Mouse (Mus musculus): ENCODE data around the gene Scn1b.

Scn1b gene

DNA sequence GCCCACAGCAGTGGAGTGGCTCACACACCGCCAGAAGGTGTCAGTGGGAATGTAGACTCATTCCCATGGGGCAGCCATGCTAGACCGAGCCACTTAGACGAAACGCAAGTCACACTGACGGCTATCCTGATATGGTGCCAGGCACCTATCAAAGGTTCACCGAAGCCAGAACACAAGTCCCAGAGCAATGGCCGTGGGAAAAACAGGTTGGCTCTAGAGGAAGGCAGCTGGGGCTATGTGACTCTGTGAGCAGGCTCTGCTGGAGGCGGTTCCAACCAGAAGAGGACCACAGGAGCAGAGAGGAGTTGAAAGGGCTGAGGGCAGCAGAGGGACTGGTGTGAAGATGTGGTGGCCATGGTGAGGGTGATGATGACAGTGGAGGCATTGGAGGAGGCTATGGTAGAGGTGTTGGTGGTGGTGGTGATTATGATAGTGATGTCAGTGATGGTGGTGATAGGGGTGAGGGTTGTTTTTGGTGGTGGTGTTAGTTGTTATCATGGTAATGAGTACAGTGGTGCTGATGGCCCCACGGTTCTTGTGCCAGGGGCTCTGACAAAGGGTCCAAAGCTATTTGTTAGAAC lies 40.5 kb downstream of the Scn1b start:
- no peak for DNase-seq (ENCODE audit: low read depth, low spot score)

- no peak for DNase-seq (ENCODE audit: low read depth, low spot score)
These were observed 41.6 kb downstream of the Scn1b start for GRCm38 (mm10) chr7:31085171-31085570.

DNA sequence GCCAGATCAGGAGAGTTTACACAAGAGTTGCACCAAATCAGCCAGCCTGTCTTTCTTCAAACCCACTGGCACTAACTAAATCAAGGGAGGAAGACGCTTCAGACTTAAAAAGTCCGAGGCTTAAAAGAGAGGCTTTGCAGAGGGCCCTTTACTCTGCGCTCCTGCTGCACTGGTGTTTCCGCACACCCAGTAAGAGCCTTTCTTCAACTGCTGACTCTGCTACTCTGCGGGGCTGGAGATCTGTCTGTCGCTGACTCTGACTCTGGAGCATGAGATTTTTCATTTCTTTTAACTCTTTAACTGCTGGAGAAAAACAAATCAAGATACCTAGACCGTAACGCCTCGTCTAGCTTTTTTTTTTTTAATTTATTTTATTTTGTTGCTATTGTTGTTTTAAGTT lies 42.7 kb downstream of the Scn1b start:
- DNase-seq (ENCODE audit: low read depth, low spot score): no peak

GRCm38 (mm10) chr7:31082831-31083588 lies 43.8 kb downstream of the Scn1b start:
- no peak for DNase-seq (ENCODE audit: low read depth, low spot score)

DNA sequence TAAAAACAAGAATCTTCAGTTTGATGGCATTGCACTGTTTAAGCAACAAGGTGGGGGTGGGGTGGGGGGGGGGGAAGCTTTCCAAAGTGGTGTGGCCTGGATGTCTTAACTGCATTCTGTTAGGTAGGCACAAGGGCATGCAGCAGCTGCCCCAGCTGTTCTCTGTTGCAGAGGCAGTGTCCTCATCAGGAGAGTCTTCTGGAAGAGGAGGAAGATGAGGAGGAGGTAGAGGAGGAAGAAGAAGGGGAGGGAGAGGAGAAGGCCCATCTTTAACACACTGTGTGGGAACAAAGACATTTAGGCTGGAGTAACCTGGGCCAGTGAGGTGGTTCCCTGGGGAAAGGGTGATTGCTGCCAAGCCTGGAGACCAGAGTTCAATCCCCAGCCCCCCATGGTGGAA lies 44.7 kb downstream of the Scn1b start:
- no peak for DNase-seq (ENCODE audit: low read depth, low spot score)

DNA sequence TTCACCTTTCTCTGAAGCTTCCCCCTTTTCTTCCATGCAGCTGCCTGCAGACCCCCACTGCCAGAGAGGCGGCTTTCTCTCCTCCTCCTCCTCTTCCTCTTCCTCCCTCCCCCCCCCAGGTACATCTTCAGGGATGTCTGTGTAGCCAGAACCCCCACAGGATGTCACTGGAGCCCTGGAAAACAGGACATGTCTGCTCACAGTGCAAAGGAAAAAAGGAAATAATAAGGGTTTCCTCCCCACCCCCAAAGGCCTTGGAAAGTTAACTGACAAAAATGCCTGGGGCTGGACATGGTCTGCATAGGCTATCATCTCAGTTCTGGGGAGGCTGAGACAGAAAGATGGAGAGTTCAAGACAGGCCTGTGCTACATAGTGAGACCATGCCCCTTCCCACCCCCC lies 45.7 kb downstream of the Scn1b start:
- no peak for DNase-seq (ENCODE audit: low read depth, low spot score)

GRCm38 (mm10) chr7:31080611-31081010 lies 46.2 kb downstream of the Scn1b start:
- DNase-seq (ENCODE audit: low read depth, low spot score): no peak

GRCm38 (mm10) chr7:31079670-31080069 lies 47.1 kb downstream of the Scn1b start:
- DNase-seq (ENCODE audit: low read depth, low spot score): no peak

GRCm38 (mm10) chr7:31077885-31078445 lies 48.8 kb downstream of the Scn1b start:
- DNase-seq (ENCODE audit: low read depth, low spot score): peak; percentile 72

DNA sequence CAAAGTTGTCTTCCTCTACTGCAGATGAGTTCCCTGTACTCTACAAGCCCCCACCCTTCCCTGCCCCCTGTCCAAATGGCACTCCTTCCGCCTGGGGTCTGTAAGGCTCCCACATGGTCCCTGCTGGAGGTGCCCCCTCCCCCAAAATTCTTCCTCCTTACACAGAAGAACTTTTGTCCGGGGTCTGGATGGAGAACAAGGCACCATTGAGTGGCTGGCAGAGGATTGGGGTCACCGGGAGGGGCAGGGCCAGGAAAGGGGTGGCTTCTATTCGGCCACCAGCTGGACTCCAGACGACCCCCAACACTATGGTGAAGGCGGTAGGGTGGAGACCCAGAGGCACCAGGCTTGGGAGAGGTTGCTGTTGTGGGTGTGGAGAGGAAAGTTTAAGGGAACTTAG lies 49.3 kb downstream of the Scn1b start:
- no peak for DNase-seq (ENCODE audit: low read depth, low spot score)

GRCm38 (mm10) chr7:31076492-31076891 lies 50.3 kb downstream of the Scn1b start, which contains the start of gene Fxyd3:
Fxyd3 (minus strand) TSS chr7:31076704.
- no peak for DNase-seq (ENCODE audit: low read depth, low spot score)

DNA sequence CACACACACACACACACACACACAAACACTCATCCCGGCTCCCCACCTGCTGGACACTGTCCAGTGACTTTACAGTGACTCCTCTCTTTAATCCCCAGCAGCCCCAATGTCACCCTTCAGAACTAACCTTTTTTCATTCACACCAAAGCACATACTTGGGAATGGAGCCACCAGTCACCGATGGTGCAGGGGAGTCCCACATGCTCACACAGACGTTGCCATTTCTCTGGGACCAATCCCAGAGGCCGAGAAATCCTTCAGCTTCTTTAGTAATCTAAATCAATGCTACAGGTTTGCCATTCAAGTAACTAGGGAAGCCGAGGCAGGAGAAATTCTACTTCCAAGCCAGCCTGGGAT lies 52.1 kb downstream of the Scn1b start:
- no peak for DNase-seq (ENCODE audit: low read depth, low spot score)

DNA sequence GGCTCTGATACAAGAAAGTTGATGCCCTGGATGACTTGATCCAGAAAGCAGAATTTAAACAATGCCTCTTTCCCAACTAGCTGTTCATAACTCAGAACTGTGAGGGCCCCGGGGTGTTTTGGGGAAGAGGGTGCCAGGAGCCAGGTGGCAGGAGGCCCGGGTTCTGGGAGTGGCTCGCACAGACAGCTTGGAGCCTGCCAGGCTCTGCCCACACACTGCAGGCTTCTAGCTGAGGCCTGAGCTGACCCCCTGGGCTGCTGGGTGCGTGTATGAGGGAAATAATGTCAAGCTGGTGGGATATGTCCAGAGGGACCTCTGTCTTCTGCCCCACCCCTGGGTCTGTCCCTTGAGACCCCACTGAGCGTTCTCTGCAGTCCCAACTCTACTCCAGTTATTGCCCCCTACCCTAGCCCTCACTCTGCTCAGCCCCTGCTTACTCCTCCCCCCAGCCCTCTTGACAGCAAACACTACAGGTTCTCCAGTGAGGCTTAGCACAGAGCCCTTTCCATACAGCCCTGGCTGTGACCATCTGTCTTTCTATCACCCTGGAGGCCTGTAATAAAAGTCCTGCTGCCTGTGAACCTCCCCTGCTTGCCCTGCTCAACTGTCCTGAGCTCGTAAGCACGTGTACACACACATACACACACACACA lies 52.6 kb downstream of the Scn1b start:
- no peak for DNase-seq (ENCODE audit: low read depth, low spot score)

GRCm38 (mm10) chr7:31073546-31073945 lies 53.3 kb downstream of the Scn1b start:
- DNase-seq (ENCODE audit: low read depth, low spot score): no peak

- DNase-seq (ENCODE audit: low read depth, low spot score): no peak
These were observed 54.5 kb downstream of the Scn1b start for GRCm38 (mm10) chr7:31072326-31072725.

DNA sequence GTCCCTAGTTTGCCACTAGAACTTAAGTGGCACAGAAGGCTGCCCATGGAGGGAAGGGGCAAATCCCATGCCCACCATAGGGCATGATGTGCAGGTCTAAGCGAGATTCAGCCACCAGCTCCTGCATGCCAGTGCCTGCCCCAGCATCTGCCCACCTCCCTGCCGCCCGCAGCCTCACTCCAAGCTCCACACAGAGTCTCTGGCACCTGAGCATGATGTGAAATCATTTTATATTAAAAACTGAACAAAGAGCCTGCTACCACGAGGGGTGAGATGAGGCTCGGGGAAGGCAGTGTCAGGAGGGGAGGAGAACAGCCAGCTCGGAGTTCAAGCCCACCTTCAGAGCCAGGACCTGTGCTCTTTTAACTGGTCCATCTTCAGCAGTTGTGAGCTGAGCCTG lies 56.5 kb downstream of the Scn1b start:
- no peak for DNase-seq (ENCODE audit: low read depth, low spot score)

DNA sequence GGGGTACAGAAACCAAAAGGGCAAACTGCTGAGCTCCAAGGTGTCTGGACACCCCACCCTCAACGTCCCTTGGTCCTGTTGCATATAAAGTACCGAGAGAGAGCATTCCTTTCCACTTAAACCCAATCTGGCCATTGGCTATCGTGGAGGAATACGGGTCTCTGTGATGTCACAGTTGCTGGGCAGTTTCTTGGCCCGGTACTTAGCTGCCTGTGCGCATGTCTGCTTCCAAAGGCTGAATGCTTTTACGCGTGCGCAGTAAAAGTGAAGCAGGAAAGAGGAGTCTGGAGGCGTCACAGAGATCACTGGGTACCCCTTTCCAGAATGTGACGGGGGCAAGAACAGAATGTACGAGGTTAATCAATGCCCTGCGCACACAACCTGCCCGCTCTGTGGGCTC lies 57.3 kb downstream of the Scn1b start:
- DNase-seq (ENCODE audit: low read depth, low spot score): no peak

GRCm38 (mm10) chr7:31067836-31068235 lies 59.0 kb downstream of the Scn1b start:
- DNase-seq (ENCODE audit: low read depth, low spot score): no peak

Data from CD4-positive, CD25-positive, alpha-beta regulatory T cell, adult 2 months (primary cell).